Mouse (Mus musculus) C2C12 (cell line): ENCODE results near the gene Pla2g4e.

ENCODE experiments used
- CEBPB ChIP-seq: IDR thresholded peaks from one replicate; pipeline ENCODE4 v1.6.1; 2011; ENCODE audit warnings: low read depth, mild to moderate bottlenecking, control low read depth, moderate library complexity
- CTCF ChIP-seq: IDR thresholded peaks from one replicate; pipeline ENCODE4 v1.5.1; 2011; ENCODE audit not compliant: control insufficient read depth, insufficient read depth, insufficient read length
- FOSL1 ChIP-seq: IDR thresholded peaks from one replicate; pipeline ENCODE4 v1.8.0; 2011; ENCODE audit warnings: mild to moderate bottlenecking, low read length; ENCODE audit not compliant: poor library complexity, insufficient read depth, severe bottlenecking
- MAX ChIP-seq: IDR thresholded peaks from one replicate; pipeline ENCODE4 v1.6.1; 2011; ENCODE audit warnings: mild to moderate bottlenecking, control low read depth
- MYOD1 ChIP-seq: IDR thresholded peaks from one replicate; pipeline ENCODE4 v1.6.1; 2011; ENCODE audit warnings: low read depth; ENCODE audit not compliant: control insufficient read depth, insufficient read length
- MYOG ChIP-seq: IDR thresholded peaks from one replicate; pipeline ENCODE4 v1.6.1; 2011; ENCODE audit not compliant: control insufficient read depth, insufficient read length; ENCODE audit errors: extremely low read depth
- USF1 ChIP-seq: IDR thresholded peaks from one replicate; pipeline ENCODE4 v1.6.1; 2011; ENCODE audit warnings: low read depth, mild to moderate bottlenecking, control low read depth, moderate library complexity

DNA sequence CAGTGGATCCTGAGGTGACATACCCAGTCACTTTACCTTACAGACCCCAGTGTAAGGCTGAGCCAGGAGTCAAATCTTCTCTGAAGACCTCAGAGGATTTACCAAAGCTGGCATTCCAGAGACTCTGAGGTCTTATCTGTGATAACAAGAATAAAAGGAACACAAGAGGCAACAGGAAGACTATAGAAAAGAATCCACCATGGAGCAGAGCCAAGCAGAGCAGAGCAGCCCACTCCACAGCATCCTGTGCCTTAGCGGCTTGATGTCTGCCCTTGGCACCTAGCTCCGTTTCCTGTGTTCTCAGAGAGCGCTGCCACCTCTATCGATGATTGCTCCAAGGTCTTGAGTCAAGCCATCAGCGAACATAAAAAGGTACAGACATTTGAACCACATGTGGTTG lies 104.8 kb downstream of the Pla2g4e start:
- TF ChIP-seq MYOG, result no peak
- no peak for TF ChIP-seq CTCF
- TF ChIP-seq MAX, result no peak
- TF ChIP-seq USF1, result no peak
- TF ChIP-seq CEBPB, result no peak
- no peak for TF ChIP-seq FOSL1
- no peak for TF ChIP-seq MYOD1
